ENCODE assay signal across 12 mouse cellular contexts in genomic region chr15:80318543-80319255, GRCm38 (mm10). TPM values are rescaled to one million over a fixed set of nuclear protein-coding genes. Genes with fewer than 3 reads are reported as not detected.
DNase-seq lines count a peak whose midpoint lies in the region; ATAC-seq lines count a peak whose summit lies in the region.
"Had no signal": no experiment of that assay in that cellular context is flagged by ENCODE, and none has a peak within 500 bp of the region (broad histone marks: within the 10 kb centered on the region; RNA-seq: fewer than 3 reads in every experiment).

No protein-coding gene starts in this region.

- DNase-seq in embryonic facial prominence, embryonic 10.5 days (ENCODE audit: low spot score), result peak; percentile 57
- peak; percentile 61 for DNase-seq in retina, embryonic 14.5 days (ENCODE audit: low spot score)
- no peak for DNase-seq in layer of hippocampus, postnatal 10 days (ENCODE audit: low spot score in 2 of 2)
- DNase-seq in urinary bladder, adult 18-20 months (ENCODE audit: low spot score in 2 of 2), result no peak
- DNase-seq: cerebellum, adult 11 months; heart, adult 11 months had no signal

- H3K36me3 ChIP-seq in megakaryocyte, embryonic 14.5 days (replicated peaks; ENCODE audit: low read length), result no peaks in the 10 kb centered on the region
- no peaks in the 10 kb centered on the region for H3K36me3 ChIP-seq in embryonic facial prominence, embryonic 10.5 days (replicated peaks)
- no peaks in the 10 kb centered on the region for H3K36me3 ChIP-seq in kidney, embryonic 16.5 days (ENCODE audit: insufficient read depth, low read length)
- H3K36me3 ChIP-seq in intestine, embryonic 16.5 days (ENCODE audit: control insufficient read depth, insufficient read depth, low read length), result no peaks in the 10 kb centered on the region
- H3K36me3 ChIP-seq: liver, embryonic 15.5 days had no signal

- H3K4me1 ChIP-seq in megakaryocyte, embryonic 14.5 days, result peaks cover 37% of the 10 kb centered on the region
- H3K4me1 ChIP-seq in embryonic facial prominence, embryonic 10.5 days, result peaks cover 39% of the 10 kb centered on the region
- peaks cover 12% of the 10 kb centered on the region for H3K4me1 ChIP-seq in kidney, embryonic 16.5 days (ENCODE audit: insufficient read depth, low read length)
- H3K4me1 ChIP-seq in intestine, embryonic 16.5 days (ENCODE audit: control insufficient read depth, insufficient read depth, low read length), result no peaks in the 10 kb centered on the region
- H3K4me1 ChIP-seq: liver, embryonic 15.5 days had no signal

- H3K9me3 ChIP-seq in megakaryocyte, embryonic 14.5 days, result 0 out of 2 replicates have a peak, but pooled peaks cover 4% of the 10 kb centered on the region
- H3K9me3 ChIP-seq in embryonic facial prominence, embryonic 10.5 days, result no peaks in the 10 kb centered on the region
- no peaks in the 10 kb centered on the region for H3K9me3 ChIP-seq in kidney, embryonic 16.5 days (ENCODE audit: low read length)
- no peaks in the 10 kb centered on the region for H3K9me3 ChIP-seq in intestine, embryonic 16.5 days (ENCODE audit: control insufficient read depth, low read length)
- H3K9me3 ChIP-seq: liver, embryonic 15.5 days had no signal

- no peak overlapping the region for H3K9ac ChIP-seq in kidney, embryonic 16.5 days (replicated peaks; ENCODE audit: low read length)
- no peak overlapping the region for H3K9ac ChIP-seq in intestine, embryonic 16.5 days (ENCODE audit: low read depth, low read length)
- H3K9ac ChIP-seq: liver, embryonic 15.5 days had no signal

- H3K4me3 ChIP-seq in megakaryocyte, embryonic 14.5 days (replicated peaks), result peak overlapping the region; percentile 59
- H3K4me3 ChIP-seq in embryonic facial prominence, embryonic 10.5 days, result no peak overlapping the region
- no peak overlapping the region for H3K4me3 ChIP-seq in kidney, embryonic 16.5 days (ENCODE audit: low read length)
- no peak overlapping the region for H3K4me3 ChIP-seq in intestine, embryonic 16.5 days (ENCODE audit: low read length)
- H3K4me3 ChIP-seq: liver, embryonic 15.5 days had no signal

- ATAC-seq in megakaryocyte, adult 5-6 weeks (ENCODE audit: poor library complexity, severe bottlenecking), result no peak
- ATAC-seq in kidney, embryonic 16.5 days (ENCODE audit: low FRiP score, low TSS enrichment), result peak; percentile 39; the same call in 1 of the 2 replicates
- no peak for ATAC-seq in intestine, embryonic 16.5 days
- ATAC-seq: hindbrain, postnatal 0 days had no signal

- WGBS in embryonic facial prominence, embryonic 10.5 days, result 13% methylated on average over 11 of the region's 11 CpGs
- 7% methylated on average over 11 of the region's 11 CpGs for WGBS in kidney, embryonic 16.5 days
- 15% methylated on average over 11 of the region's 11 CpGs for WGBS in intestine, embryonic 16.5 days

- no peak overlapping the region for H3K4me2 ChIP-seq in kidney, embryonic 16.5 days (replicated peaks; ENCODE audit: low read depth, low read length)
- H3K4me2 ChIP-seq in intestine, embryonic 16.5 days (ENCODE audit: low read depth, low read length), result no peak overlapping the region
- H3K4me2 ChIP-seq: liver, embryonic 15.5 days had no signal

- H3K27me3 ChIP-seq in megakaryocyte, embryonic 14.5 days (replicated peaks), result peaks cover 74% of the 10 kb centered on the region
- H3K27me3 ChIP-seq in embryonic facial prominence, embryonic 10.5 days (replicated peaks; ENCODE audit: low read depth, poor library complexity, severe bottlenecking), result 0 out of 2 replicates have a peak, but pooled peaks cover 5% of the 10 kb centered on the region
- H3K27me3 ChIP-seq in kidney, embryonic 16.5 days (ENCODE audit: insufficient read depth, low read length), result no peaks in the 10 kb centered on the region
- no peaks in the 10 kb centered on the region for H3K27me3 ChIP-seq in intestine, embryonic 16.5 days (replicated peaks; ENCODE audit: control insufficient read depth, insufficient read depth, low read length)
- H3K27me3 ChIP-seq: liver, embryonic 15.5 days had no signal

- peak overlapping the region; percentile 73 for H3K27ac ChIP-seq in embryonic facial prominence, embryonic 10.5 days (replicated peaks)
- no peak overlapping the region for H3K27ac ChIP-seq in kidney, embryonic 16.5 days (ENCODE audit: low read length)
- no peak overlapping the region for H3K27ac ChIP-seq in intestine, embryonic 16.5 days (ENCODE audit: low read length)
- H3K27ac ChIP-seq: hindbrain, postnatal 0 days; liver, embryonic 15.5 days had no signal

RNA-seq across cellular contexts. Expression of gene Cacna1i, which starts 31.7 kb away (rescaled TPM):
- polyA plus RNA-seq in megakaryocyte, embryonic 14.5 days (2012; ENCODE audit: insufficient read depth, low replicate concordance), result not detected in 2 replicates
- total RNA-seq in megakaryocyte, adult 5-6 weeks (2015), result 0.02 TPM in 1 of 2 replicates, not detected in the other
- total RNA-seq in megakaryocyte, adult 5-6 weeks (2017), result not detected in 2 replicates
- 0.02 and 0.03 TPM in 2 replicates for polyA plus RNA-seq in embryonic facial prominence, embryonic 10.5 days (2016; fragmentation: Nextera tagmentation; extraction: Ambion mirVana)
- polyA plus RNA-seq in kidney, embryonic 16.5 days (2015; fragmentation: Nextera tagmentation; extraction: Ambion mirVana), result not detected in 2 replicates
- total RNA-seq in layer of hippocampus, postnatal 10 days (2021), result 10 to 100 TPM; 36.0 to 38.0 TPM
- 0.05 TPM in 1 of 2 replicates, not detected in the other for polyA plus RNA-seq in intestine, embryonic 16.5 days (2015; fragmentation: Nextera tagmentation; extraction: Ambion mirVana)

RNA-seq across cellular contexts. Expression of gene Rps19bp1, which starts 54.6 kb away (rescaled TPM):
- polyA plus RNA-seq in megakaryocyte, embryonic 14.5 days (2012; ENCODE audit: insufficient read depth, low replicate concordance), result 19.7 and 57.2 TPM in 2 replicates
- total RNA-seq in megakaryocyte, adult 5-6 weeks (2015), result 32.9 and 35.4 TPM in 2 replicates
- 12.6 and 20.3 TPM in 2 replicates for total RNA-seq in megakaryocyte, adult 5-6 weeks (2017)
- polyA plus RNA-seq in embryonic facial prominence, embryonic 10.5 days (2016; fragmentation: Nextera tagmentation; extraction: Ambion mirVana), result 68.1 and 73.2 TPM in 2 replicates
- 48.5 and 50.8 TPM in 2 replicates for polyA plus RNA-seq in kidney, embryonic 16.5 days (2015; fragmentation: Nextera tagmentation; extraction: Ambion mirVana)
- 10 to 100 TPM; 39.9 to 42.2 TPM for total RNA-seq in layer of hippocampus, postnatal 10 days (2021)
- 43.0 and 47.8 TPM in 2 replicates for polyA plus RNA-seq in intestine, embryonic 16.5 days (2015; fragmentation: Nextera tagmentation; extraction: Ambion mirVana)

Comparison
In these comparisons a context has a peak if more than half of its experiments do, and no peak if none do; other contexts are left out.
1. DNase-seq: peak in embryonic facial prominence, embryonic 10.5 days (single experiment) and retina, embryonic 14.5 days (single experiment); none in layer of hippocampus, postnatal 10 days (0 of 2) and urinary bladder, adult 18-20 months (0 of 2).